Mouse (Mus musculus) gastrocnemius, postnatal 14 days (tissue): Measurements from ENCODE around the gene Aacs. TPM values are rescaled to one million over a fixed set of nuclear protein-coding genes. Genes with fewer than 3 reads are reported as not detected.
"Not testable (repeated sequence)": the region's sequence is repeated elsewhere in the genome, so short reads cannot be mapped to it uniquely, and the experiment has no call there.

ENCODE experiments used
- DNase-seq: peaks from one replicate; pipeline ENCODE4 v3.0.0; 2021; ENCODE audit warnings: mixed read lengths
- intact Hi-C: fragments of 180-260 bp; cut with DNase I; formaldehyde crosslinking; loops from one replicate; pipeline ENCODE4 v1.15.1; 2025; ENCODE audit warnings: low total_unique reads
- total RNA-seq, 2 experiments: library from RNA; stranded (reverse); gene quantifications; 2 replicates each; pipeline ENCODE4 v1.2.3; 2021

Gene Aacs
- total RNA-seq, 2 experiments from 2014 or later, result 2.0 to 4.6 TPM

DNA sequence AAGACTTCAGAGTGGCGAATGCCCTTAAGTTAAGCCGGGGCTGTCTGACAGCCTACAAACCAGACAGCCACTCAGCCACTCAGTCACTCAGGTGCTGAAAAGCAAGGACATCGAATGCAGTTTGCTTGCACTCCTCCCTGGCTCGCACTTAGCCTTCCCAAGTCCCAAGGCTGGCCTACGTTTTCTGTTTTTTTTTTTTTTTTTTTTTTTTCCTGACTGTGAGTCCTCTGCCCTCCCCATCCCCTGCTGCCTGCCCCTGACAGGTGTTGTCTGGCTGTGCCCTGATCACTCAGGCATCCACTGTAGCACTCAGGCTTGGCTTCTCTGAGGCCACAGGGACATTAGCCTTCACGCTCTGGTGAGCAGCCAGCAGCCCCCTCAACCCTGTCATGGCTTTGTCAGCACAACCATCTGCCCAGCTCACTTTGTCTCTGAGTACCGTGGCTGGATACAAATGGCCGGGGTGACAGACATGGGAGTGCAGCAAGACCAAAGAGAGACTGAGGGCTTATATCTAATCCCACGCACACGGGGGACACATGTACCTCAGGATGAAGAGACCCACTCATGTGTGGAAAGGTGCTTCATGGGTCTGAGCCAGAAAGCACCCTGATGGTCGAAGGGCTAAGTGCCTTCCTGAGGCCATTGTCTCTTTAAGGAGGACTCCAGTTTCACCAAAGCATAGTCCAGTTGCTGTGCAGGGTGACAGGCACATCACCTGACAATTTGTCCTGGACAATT, 11.9 kb downstream of the Aacs start:
- DNase-seq, result no peak
- intact Hi-C loops, result no loop called here

DNA sequence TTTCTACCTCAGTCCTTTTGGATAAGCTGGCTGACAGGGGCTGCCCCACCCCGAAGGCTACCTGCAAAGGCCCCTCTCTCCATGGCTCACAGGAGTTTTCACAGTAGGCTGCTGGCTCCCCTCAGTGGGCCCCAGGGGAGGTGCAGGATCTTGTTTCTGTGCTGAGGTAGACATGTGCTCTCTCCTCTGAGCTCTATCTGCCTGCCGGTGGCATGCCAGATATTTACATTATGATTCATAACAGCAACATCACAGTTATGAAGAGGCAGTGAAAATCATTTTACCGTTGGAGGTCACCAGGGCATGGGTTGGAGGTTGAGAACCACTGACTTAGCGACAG, 12.5 kb downstream of the Aacs start:
- intact Hi-C loops, result no loop called here
- no peak for DNase-seq

DNA sequence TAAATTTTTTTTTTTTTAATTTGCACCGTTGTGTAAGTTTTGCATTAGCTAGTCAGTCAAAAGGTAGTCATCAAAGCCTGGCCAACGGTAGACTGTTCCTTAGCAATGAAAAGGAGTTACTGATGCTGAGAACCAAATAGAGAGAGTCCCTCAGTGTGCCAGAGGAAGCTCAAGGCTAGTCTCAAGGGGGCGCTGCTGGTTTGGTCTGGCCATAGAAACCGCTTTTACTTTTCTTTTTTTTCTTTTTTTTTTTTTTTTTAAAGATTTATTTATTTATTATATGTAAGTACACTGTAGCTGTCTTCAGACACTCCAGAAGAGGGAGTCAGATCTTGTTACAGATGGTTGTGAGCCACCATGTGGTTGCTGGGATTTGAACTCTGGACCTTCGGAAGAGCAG, 13.3 kb downstream of the Aacs start:
- DNase-seq, intact Hi-C loops: not testable (repeated sequence)

DNA sequence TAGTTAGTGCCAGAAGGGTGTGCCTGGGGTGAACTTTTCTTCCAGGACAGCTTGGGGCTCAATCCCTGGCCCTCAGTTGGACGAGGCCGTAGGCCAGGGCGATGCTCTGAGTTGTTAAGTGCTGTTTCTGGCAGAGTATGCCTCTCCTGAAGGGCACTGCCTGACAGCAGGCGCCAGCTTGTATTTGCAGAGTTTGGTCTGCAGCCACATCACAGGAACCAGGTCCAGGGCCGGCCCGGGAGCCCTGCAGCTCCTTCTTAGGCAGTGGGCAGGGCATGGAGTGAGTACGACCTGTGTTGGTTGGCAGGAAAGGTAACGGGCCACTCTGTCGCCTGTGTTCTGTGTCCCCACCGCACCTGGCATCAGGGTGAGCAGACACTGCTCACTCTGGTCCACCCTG, 15.5 kb downstream of the Aacs start:
- intact Hi-C loops, result no loop called here
- DNase-seq, result peak; percentile 67

DNA sequence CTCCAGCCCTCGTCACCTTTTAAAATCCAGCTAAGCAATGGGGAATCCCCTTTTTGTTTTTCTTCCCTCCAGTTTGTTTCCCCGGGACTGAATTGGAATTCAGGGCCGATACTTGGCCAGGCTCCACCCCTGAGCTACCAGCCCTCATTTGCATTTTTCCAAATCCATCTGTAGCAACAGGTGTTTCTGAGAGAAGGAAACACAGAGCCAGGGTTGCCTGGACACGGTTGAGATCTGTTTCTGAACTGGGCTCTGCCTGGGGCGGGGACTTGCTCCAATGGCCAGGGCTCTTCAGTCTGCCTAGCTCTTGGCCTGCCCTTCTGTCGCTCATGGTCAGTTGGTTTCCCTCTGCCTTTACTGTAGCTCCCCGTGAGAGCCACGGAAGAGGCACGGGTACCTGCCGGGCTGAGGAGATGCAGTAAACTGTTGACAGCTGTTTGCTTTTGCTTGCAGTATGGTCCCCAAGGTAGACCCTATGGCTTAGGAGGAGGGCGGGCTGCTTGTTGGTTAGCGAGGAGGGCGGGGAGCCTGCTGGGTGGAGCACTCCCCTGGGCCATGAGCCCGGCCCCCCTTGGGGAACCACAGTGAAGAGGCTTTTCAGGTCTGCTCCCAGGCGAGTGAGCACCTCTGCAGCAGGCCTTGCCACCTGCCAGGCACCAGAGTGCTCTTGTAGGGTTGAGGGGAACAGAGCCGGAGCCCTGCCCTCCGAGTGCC, 16.9 kb downstream of the Aacs start:
- no peak for DNase-seq
- intact Hi-C loops, result no loop called here

DNA sequence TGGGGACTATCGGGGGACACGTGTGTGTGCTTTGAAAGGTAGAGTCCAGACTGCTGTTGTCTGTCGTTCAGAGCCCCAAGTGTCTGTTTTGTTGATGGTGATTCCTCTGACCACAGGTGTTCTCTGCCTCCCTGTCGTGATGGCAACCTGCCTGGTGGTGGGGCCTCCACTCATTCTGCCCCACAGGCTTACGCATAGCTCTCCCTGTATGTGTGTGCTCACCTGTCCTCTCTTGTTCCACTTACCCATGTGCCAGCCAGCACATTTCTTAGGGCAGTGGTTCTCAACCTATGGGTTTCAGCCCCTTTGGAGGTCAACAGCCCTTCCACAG, 17.4 kb downstream of the Aacs start:
- intact Hi-C loops, result no loop called here
- no peak for DNase-seq

DNA sequence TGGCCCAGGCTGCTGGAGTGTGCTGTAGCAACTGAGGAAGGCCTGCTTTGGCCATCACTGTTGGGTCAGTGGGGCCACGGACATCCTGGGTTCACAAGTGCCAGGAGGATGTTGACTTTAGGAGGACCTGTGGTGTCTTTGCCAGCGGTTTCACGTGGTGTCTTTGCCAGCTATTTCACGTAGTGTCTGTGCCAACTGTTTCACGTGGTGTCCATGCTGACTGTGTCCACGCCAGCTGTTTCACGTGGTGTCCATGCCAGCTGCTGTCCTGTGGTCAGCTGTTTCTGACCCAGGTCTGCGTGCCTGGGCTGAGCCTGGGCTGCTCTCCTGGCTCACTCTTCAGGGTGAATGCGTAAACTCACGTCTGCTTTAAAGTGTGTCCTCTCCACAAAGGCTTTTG, 20.0 kb downstream of the Aacs start:
- peak; percentile 40 for DNase-seq
- intact Hi-C loops, result no loop called here

DNA sequence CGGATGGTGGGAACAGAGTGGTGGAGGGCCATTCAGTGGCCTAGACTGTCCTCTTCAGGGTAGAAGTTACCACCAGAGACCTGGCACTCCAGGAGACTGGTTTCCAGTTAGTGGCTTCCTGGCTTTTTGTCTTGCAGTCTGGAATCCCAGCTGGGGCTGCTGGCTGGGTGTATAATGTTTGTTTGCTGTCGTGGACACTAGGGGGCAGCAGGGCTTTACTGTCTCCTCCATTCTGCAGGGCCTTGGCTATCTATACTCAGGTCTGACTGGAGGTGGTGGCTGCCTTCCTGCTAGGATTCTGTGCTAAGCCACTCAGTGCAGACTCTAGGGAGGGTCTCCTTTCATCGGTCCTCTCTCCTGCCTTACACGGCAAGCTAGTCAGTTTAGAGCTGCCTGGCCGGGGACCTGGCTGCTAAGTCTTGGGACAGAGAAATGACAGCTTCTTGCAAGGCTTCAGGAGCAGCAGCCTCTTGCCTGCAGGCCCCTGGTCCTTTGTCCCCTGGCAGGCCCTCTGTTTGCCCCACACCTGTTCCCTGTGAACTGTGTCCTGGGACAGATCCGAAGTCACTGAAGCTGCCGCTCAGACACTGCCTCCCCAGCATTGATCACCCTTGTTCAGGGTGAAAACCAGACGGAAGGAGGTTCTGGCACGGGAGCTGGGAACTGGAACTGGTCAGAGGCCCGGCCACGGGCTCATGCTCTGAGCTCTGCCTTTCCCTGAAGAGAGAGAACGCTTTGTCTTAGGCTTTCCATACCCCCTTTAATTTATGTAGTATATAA, 22.4 kb downstream of the Aacs start:
- DNase-seq, result peak; percentile 64
- intact Hi-C loops, result no loop called here

DNA sequence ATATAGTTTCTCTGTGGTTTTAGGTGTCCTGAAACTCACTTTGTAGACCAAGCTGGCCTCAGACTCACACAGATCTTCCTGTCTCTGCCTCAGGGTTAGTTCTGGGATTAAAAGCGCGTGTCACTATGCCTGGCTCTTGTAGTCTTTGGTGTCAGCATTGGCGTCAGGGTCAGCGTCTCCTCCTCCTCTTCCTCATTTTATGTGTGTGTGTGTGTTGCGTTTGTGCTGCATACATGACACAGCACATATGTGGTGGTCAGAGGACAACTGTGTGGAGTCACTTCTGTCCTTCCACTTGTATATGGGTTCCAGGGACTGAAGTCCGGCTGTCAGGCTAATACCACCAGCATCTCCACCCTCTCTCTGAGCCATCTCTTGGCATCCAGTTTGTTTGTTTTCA, 25.9 kb downstream of the Aacs start:
- intact Hi-C loops, result no loop called here
- no peak for DNase-seq

DNA sequence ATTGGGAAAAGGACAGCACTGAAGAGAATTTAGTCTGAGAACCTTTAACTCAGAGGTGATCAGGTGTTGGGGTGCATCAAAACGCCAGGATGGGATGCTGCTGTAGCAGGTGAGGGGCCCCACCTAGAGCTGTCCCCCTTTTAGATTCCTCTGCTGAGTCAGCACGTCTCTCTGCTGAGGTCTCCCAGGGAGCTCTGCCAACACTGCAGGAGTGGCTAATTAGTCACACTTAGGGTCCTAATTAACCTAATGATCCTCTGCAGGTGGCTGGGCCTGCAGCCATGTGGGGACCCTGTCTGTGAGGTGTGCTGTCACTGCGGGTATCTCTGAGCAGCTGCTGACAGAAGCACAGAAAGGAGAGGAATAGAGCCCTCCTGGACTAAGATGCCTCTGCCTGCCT, 26.6 kb downstream of the Aacs start:
- intact Hi-C loops, result no loop called here

DNA sequence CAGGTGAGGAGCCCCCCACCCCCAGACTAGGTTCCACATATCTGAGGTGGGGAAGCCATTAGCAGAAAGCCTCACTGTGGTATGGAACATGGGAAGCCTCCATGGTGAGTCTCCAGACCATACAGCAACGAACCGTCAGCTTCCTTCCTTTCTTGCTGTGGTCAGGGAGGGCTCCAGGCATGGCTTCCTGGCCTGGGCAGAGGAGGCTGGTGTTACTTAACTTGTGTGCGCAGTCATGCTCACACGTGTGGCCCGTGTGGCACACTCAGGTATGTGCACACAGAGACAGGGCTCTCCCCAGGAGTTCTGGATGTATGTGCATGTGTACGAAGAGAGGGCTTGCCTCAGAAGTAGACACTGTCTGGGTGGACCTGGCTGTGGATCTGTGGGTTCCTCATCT, 28.0 kb downstream of the Aacs start:
- intact Hi-C loops, result no loop called here
- no peak for DNase-seq

More for the DNA sequence above, 26.6 kb downstream of the Aacs start:
- DNase-seq, result no peak

DNA sequence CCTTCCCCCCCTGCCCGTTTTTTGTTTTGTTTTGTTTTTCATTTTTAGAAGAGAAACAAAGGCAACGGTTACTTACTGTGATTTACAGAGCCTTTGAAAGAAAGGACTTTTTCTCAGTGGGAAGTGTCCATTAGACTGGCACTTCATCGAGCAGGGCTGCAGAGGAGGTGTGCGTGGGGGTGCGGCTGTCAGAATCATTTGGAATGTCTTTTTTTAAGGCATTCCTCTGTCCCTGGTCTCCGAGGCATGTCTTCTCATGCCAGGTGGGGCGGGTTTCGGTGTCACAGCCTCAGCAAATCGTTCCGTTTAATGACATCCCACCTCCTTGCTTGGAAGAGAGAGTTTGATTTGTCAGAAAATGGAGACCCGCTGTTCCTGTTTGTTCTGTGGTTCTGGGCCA, 29.1 kb downstream of the Aacs start:
- intact Hi-C loops, result no loop called here
- DNase-seq, result no peak

DNA sequence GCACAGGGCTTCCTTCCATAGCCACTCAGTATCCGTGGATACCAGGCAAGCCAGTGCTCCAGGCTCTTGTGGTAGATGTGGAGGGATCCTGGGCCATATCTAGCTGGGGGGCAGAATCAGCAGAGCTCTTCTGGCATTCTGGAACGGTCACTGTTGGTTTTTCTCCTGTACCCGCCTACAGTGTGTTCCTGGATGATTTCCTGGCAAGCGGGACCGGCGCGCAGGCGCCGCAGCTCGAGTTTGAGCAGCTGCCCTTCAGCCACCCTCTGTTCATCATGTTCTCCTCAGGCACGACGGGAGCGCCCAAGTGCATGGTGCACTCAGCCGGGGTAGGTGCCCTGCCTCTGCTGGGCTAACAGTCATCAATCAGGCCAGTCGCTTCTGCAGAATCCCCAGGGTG, 30.4 kb downstream of the Aacs start:
- intact Hi-C loops, result no loop called here
- no peak for DNase-seq

DNA sequence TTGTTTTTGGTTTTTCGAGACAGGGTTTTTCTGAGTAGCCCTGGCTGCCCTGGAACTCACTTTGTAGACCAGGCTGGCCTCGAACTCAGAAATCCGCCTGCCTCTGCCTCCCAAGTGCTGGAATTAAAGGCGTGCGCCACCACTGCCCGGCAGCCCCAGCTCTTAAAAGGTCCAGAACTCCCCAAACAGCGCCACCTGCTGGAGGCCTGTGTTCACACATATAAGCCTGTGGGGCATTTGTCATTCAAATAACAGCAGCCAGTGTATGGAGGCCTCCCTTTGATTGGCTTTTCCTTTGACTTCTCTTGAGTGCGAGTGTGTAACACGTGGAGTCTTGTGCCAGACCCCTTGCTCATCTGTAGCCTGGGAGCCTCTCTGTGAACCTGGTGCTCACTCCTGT, 32.0 kb downstream of the Aacs start:
- intact Hi-C loops, result no loop called here
- DNase-seq, result no peak

DNA sequence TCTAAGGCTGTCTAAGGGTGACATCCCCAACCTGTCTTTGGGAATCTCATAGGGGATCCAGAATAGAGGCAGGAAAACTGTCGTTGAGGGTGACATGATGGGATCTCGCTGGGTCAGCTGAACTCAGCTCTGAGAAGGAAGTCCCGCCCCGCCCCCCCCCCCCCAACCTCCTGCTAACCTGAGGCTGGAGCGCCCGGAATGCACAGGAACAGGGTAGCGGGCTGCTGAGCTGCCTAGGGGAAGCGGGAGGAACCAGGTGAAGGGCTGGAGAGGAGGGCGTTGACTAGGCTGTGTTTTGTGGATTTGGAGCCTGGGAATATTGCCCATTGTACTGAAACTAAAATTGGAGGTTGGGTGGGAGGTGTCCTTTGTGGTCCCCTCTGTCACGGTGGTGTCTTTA, 32.4 kb downstream of the Aacs start:
- DNase-seq, result no peak
- intact Hi-C loops, result no loop called here

DNA sequence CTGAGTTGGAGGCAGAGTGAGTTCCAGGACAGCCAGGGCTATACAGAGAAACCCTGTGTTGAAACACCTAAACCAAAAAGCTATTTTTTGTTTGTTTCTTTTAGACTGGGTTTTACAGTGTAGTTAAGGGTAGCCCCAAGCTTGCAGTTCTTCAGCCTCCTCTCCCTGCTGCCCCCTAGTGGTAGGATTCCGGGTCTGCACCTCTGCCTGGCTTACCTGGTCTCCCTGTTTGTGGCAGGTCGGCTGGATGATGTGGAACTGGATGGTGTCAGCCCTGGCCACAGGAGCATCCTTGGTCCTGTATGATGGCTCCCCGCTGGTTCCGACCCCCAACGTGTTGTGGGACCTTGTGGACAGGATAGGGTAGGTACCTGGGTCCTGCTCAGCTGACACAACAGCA, 33.9 kb downstream of the Aacs start:
- DNase-seq, result no peak

DNA sequence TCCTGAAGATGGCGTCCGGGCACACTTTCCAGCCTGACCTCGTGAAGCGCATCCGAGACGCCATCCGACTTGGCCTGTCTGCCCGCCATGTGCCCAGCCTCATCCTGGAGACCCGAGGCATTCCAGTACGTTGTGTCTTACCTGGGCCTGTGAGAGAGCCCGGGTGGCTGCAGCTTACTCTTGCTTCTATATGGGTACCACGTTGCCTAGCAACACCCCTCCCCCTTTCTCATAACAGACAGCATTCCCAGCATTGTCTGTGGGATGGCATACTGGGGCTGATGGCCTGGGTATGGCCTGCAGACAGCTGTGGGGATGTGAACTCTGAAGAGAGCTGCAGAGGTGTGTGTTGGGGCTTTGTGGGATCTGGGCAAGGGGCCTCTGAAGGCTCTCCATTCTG, 39.4 kb downstream of the Aacs start:
- intact Hi-C loops, result no loop called here
- no peak for DNase-seq

More for the DNA sequence above, 33.9 kb downstream of the Aacs start:
- intact Hi-C loops, result no loop called here

DNA sequence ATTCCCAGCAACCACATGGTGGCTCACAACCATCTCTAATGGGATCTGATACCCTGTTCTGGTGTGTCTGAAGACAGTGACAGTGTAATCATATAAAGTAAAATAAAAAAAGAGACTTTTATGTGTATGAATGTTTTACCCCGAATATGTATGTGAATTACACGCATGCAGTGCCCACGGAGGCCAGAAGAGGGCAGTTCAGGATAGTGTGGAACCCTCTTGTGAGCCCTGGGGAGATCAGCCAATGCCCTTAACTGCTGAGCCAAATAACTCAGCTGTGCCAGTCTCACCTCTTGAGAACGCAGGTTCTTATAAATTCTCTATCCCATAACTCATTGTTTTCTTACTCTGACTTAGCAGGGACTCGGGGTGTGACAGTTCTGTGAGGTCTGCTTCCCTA, 43.0 kb downstream of the Aacs start:
- no peak for DNase-seq

DNA sequence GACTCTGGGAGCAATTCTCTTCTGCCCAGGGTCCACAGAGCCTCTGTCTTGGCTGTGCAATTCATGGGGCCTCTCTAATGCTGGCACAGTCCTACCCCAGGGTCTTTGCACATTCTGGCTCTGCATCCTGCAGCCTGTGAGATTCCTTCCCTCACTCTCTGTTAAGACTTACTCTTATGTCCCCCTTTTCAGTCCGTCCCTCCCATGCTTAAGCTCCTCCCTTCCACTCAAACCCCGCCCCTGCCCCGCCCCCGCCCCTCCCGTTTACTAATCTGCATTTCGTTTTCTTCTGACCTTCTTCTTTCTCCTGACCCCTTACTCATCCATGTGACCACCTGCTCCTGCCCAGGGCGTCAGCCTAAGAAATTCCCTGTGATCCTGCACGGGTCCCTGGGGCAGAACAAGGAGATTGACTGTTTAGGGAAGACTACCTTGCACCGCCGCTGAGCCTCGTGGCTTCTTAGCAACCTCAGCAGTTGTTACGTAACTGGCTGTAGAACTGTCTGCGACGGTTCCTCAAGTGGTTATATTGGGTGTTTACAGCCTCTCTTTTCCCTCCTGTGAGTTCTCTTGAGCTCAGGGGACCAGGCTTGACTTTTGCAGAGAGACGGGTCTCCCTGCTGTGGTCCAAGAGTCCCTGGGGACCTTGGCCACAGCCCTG, 45.4 kb downstream of the Aacs start:
- DNase-seq, result no peak
- intact Hi-C loops, result no loop called here

More for the DNA sequence above, 43.0 kb downstream of the Aacs start:
- intact Hi-C loops, result no loop called here

DNA sequence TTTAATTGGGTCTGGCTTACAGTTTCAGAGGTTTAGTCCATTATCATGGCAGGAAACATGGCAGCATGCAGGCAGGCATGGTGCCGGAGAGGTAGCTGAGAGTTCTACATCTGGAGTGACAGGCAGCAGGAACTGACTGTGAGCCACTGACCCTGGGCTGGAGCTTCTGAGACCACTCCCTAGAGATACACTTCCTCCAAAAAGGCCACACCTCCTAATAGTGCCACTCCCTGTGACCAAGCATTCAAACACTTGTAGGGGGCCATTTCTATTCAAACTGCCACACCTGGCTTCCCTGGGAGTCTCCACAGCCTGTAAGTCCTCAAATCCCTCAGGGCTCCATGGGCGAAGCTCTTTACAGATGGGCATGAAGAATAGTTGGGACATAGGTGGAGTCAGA, 47.7 kb downstream of the Aacs start:
- intact Hi-C loops, result no loop called here
- DNase-seq, result no peak
